Mouse (Mus musculus) right cerebral cortex, postnatal 4 days (tissue): ENCODE results near the gene Grm7.

Experiments used
- DNase-seq: peaks from one replicate; pipeline ENCODE4 v3.0.0-alpha.2; 2022

The Grm7 gene

DNA sequence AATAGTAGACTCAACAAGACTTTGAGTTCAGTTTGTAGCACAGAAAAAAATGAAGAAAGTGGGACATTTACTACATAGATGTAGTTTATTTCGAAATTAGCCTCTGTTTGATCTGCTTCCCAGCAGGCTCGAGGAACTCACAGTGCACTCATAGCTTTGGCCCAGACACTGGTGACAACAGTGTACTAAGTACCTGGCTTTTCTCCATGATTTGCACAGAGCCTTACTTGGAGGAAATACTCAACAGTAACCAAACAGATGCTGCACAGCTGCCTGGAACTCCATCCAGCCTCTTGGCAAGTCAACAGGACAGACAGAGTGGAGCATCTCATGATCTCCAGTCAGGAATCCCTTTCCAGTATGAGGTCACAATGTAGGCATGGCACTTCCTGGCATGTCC lies 939.5 kb downstream of the Grm7 start:
- no peak for DNase-seq

DNA sequence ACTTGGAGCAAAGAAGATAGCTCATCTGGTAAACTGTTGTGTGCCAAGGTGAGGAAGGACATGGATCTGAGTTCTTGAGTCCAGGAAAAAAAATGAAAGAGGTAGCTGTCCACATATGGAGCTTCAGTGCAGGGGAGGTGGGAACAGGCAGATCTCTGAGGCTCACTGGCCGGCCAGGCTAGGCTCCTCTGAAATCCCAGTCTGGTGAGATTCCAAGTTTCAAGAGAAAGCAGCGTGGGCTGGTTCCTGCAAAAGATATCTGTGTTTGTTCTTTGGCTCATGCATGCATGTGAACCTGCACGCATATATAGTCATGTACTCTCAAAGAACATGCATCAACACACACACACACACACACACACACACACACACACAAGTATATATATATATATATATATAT lies 942.2 kb downstream of the Grm7 start:
- DNase-seq: no peak

DNA sequence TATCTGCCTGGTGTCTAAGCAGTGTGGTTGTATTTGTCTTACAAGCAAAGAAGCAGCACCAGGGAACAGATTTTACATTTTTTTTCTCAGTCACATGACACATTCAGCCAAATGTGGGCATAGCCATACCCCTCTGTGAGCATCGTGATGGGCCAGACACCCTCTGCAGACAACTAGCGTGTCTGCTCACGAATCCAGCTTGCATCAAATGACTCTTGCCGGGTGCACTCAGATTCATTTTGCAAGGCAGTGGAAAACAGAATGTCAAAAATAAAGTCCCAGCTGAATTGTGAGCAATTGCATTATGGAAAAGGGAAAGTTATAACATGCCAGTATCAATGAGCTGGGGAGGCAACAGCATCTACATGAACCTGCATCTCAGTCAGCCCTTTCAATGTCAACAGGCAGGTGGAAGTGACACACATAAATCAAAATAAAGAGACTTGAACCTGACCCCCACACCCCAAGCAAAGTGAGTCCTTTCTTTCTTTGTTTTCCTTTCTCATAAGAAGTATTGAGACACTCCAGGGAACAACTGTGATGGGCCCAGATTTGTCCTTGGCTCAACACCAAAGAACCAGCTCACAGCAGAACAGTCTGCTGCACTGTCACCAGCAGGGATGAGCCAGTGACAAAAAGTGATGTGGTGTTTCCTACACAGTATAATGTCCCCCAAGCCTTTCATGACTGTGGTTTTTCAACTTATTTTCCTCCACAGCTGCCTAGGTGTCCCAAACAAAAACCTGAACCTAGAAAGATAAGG lies 956.7 kb downstream of the Grm7 start:
- DNase-seq: peak; percentile 8

DNA sequence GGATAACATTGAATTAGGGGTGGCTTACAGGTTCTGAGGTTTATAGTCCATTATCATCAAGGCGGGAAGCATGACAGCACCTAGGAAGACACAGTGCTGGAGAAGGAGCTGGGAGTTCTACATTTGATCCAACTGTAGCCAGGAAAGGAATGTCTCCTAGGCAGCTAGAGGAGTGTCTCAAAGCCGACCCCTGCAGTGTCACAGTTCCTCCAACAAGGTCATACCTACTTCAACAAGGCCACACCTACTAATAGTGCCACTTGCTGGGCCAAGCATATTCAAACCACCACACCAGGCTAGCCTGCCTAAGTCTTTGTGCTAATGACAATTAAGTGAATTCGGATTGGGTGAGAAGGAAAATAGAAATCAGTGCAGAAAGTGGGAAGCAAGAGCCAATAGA lies 965.0 kb downstream of the Grm7 start:
- DNase-seq: no peak

DNA sequence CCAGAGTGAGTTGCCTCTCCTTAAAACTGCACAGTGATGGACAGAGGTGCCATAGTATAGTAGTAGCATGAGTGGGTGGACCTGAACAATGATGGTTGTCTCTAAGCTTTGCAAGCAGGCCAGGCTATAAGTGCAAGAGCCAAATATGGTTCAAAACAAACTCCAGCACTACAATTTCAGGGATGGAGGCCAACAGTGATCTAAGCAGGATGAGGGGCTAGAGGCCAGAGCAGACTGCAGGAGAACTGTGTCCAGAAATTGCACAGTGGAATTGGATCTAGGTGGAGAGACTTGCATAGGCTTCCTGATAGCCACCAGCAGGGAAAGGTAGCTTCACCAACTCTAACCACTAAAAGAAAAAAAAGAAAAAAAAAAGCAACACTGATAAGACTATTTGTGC lies 968.5 kb downstream of the Grm7 start:
- DNase-seq: no peak
